ENCODE assay signal across 22 mouse cellular contexts in the genomic region with DNA sequence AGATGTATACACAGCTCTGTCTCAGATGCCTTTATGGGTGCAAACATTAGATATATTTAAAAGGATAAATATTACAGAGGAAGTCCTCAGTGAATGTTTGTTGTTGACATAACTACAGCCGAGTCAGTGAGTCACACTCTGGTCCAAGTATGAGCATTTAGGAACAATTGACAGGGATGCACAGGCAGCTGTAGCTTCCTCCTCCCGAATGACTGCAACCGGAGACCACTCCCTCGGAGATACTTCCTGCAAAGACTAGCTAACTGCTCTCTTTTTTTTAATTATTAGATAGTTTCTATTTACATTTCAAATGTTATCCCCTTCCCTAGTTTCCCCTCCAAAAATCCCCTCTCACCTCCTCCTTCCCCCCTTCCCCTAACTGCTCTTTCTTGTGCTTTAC. TPM values are rescaled to one million over a fixed set of nuclear protein-coding genes. Genes with fewer than 3 reads are reported as not detected.
DNase-seq lines count a peak whose midpoint lies in the region; ATAC-seq and TF ChIP-seq lines count a peak whose summit lies in the region.
"Had no signal": no experiment of that assay in that cellular context is flagged by ENCODE, and none has a peak within 500 bp of the region (broad histone marks: within the 10 kb centered on the region; RNA-seq: fewer than 3 reads in every experiment).

No protein-coding gene starts in this region.

- no peaks in the 10 kb centered on the region for H3K27me3 ChIP-seq in embryonic facial prominence, embryonic 14.5 days (replicated peaks; ENCODE audit: control insufficient read depth, insufficient read depth, low read length)
- no peaks in the 10 kb centered on the region for H3K27me3 ChIP-seq in embryonic facial prominence, embryonic 10.5 days (replicated peaks; ENCODE audit: low read depth, poor library complexity, severe bottlenecking)
- no peaks in the 10 kb centered on the region for H3K27me3 ChIP-seq in forebrain, postnatal 0 days (ENCODE audit: insufficient read depth, low read length)
- H3K27me3 ChIP-seq: embryonic facial prominence, embryonic 12.5 days; forebrain, embryonic 15.5 days; heart, embryonic 13.5 days; hindbrain, embryonic 15.5 days; lung, embryonic 15.5 days had no signal

- no peak for TF ChIP-seq POLR2A in lung, adult 2 months (IDR thresholded peaks at IDR 0.05; ENCODE audit: borderline replicate concordance, extremely low read depth, low read depth, low read length)

- no peaks in the 10 kb centered on the region for H3K36me3 ChIP-seq in embryonic facial prominence, embryonic 14.5 days (ENCODE audit: control insufficient read depth, insufficient read depth, low read length)
- H3K36me3 ChIP-seq in embryonic facial prominence, embryonic 10.5 days (replicated peaks) = no peaks in the 10 kb centered on the region
- H3K36me3 ChIP-seq in forebrain, postnatal 0 days (ENCODE audit: insufficient read depth) = no peaks in the 10 kb centered on the region
- H3K36me3 ChIP-seq: embryonic facial prominence, embryonic 12.5 days; forebrain, embryonic 15.5 days; G1E; heart, embryonic 13.5 days; hindbrain, embryonic 15.5 days; lung, embryonic 15.5 days had no signal

- no peak overlapping the region for H3K9ac ChIP-seq in embryonic facial prominence, embryonic 14.5 days (ENCODE audit: low read depth, low read length)
- no peak overlapping the region for H3K9ac ChIP-seq in forebrain, postnatal 0 days
- H3K9ac ChIP-seq: embryonic facial prominence, embryonic 12.5 days; forebrain, embryonic 15.5 days; heart, embryonic 13.5 days; hindbrain, embryonic 15.5 days; lung, embryonic 15.5 days had no signal

- H3K4me2 ChIP-seq in embryonic facial prominence, embryonic 14.5 days (ENCODE audit: low read depth, low read length) = no peak overlapping the region
- no peak overlapping the region for H3K4me2 ChIP-seq in forebrain, postnatal 0 days (ENCODE audit: low read depth)
- H3K4me2 ChIP-seq: embryonic facial prominence, embryonic 12.5 days; forebrain, embryonic 15.5 days; heart, embryonic 13.5 days; hindbrain, embryonic 15.5 days; lung, embryonic 15.5 days; midbrain, embryonic 11.5 days had no signal

- peak; percentile 21 for DNase-seq in embryonic facial prominence, embryonic 14.5 days (ENCODE audit: low spot score)
- DNase-seq in embryonic facial prominence, embryonic 10.5 days (ENCODE audit: low spot score) = no peak
- DNase-seq in lung, adult 18-20 months = peak; percentile 21 to 35
- DNase-seq in lung, adult 2 months = no peak
- DNase-seq in lung, postnatal 25 days (ENCODE audit: low spot score) = peak; percentile 39
- DNase-seq in urinary bladder, postnatal 4 days (ENCODE audit: low spot score in 2 of 2) = no peak
- no peak for DNase-seq in forebrain, postnatal 0 days
- no peak for DNase-seq in cerebellum, adult 9-11 months
- DNase-seq: cerebellum, adult 2 months had no signal

- no peak overlapping the region for H3K27ac ChIP-seq in embryonic facial prominence, embryonic 14.5 days (replicated peaks; ENCODE audit: low read depth, low read length)
- H3K27ac ChIP-seq in embryonic facial prominence, embryonic 10.5 days (replicated peaks) = no peak overlapping the region
- no peak overlapping the region for H3K27ac ChIP-seq in forebrain, postnatal 0 days (ENCODE audit: low read depth, low read length)
- H3K27ac ChIP-seq: embryonic facial prominence, embryonic 12.5 days; forebrain, embryonic 15.5 days; heart, embryonic 13.5 days; hindbrain, embryonic 15.5 days; lung, embryonic 15.5 days had no signal

- H3K4me3 ChIP-seq in embryonic facial prominence, embryonic 14.5 days (ENCODE audit: low read depth, low read length) = no peak overlapping the region
- no peak overlapping the region for H3K4me3 ChIP-seq in embryonic facial prominence, embryonic 10.5 days
- H3K4me3 ChIP-seq in lung, adult 2 months (replicated peaks; ENCODE audit: extremely low read depth, low read depth, low read length) = no peak overlapping the region
- no peak overlapping the region for H3K4me3 ChIP-seq in forebrain, postnatal 0 days (ENCODE audit: low read depth, low read length)
- H3K4me3 ChIP-seq: embryonic facial prominence, embryonic 12.5 days; forebrain, embryonic 15.5 days; heart, embryonic 13.5 days; hindbrain, embryonic 15.5 days; lung, embryonic 15.5 days had no signal

- H3K4me1 ChIP-seq in embryonic facial prominence, embryonic 14.5 days (ENCODE audit: control insufficient read depth, insufficient read depth, low read length) = no peaks in the 10 kb centered on the region
- no peaks in the 10 kb centered on the region for H3K4me1 ChIP-seq in embryonic facial prominence, embryonic 10.5 days
- H3K4me1 ChIP-seq in lung, adult 2 months (ENCODE audit: control insufficient read depth, insufficient read depth, low read length) = no peaks in the 10 kb centered on the region; the same call in 1 of the 2 replicates
- H3K4me1 ChIP-seq in forebrain, postnatal 0 days (ENCODE audit: insufficient read depth) = no peaks in the 10 kb centered on the region
- H3K4me1 ChIP-seq: embryonic facial prominence, embryonic 12.5 days; forebrain, embryonic 15.5 days; heart, embryonic 13.5 days; hindbrain, embryonic 15.5 days; lung, embryonic 15.5 days had no signal

- H3K9me3 ChIP-seq in embryonic facial prominence, embryonic 14.5 days (ENCODE audit: control insufficient read depth, low read length) = peaks cover 4% of the 10 kb centered on the region; the same call in 1 of the 2 replicates
- H3K9me3 ChIP-seq in embryonic facial prominence, embryonic 10.5 days = peaks cover 4% of the 10 kb centered on the region
- H3K9me3 ChIP-seq in forebrain, postnatal 0 days (ENCODE audit: low read length) = no peaks in the 10 kb centered on the region
- H3K9me3 ChIP-seq: embryonic facial prominence, embryonic 12.5 days; forebrain, embryonic 15.5 days; G1E; hindbrain, embryonic 15.5 days had no signal

- no peak for TF ChIP-seq CTCF in lung, adult 2 months (IDR thresholded peaks at IDR 0.05; ENCODE audit: insufficient read depth, low read length)
- TF ChIP-seq CTCF in forebrain, postnatal 0 days (IDR thresholded peaks at IDR 0.05; ENCODE audit: low read depth) = no peak

- WGBS in embryonic facial prominence, embryonic 14.5 days = 73% methylated on average over 4 of the region's 4 CpGs
- WGBS in embryonic facial prominence, embryonic 10.5 days = 80% methylated on average over 4 of the region's 4 CpGs
- WGBS in lung, adult 2 months = 32% methylated on average over 4 of the region's 4 CpGs
- WGBS in forebrain, postnatal 0 days = 83% methylated on average over 4 of the region's 4 CpGs

- ATAC-seq in embryonic facial prominence, embryonic 14.5 days (ENCODE audit: low read depth) = no peak
- ATAC-seq in forebrain, postnatal 0 days = no peak
- ATAC-seq: forebrain, embryonic 15.5 days; intestine, embryonic 16.5 days had no signal

RNA-seq across cellular contexts. Expression of gene Spink2, which starts 18.0 kb away (rescaled TPM):
- 3.9 and 4.7 TPM in 2 replicates for polyA plus RNA-seq in embryonic facial prominence, embryonic 14.5 days (2014; fragmentation: Nextera tagmentation; extraction: Ambion mirVana)
- polyA plus RNA-seq in embryonic facial prominence, embryonic 10.5 days (2016; fragmentation: Nextera tagmentation; extraction: Ambion mirVana) = 1.5 and 1.8 TPM in 2 replicates
- 2.4 and 3.5 TPM in 2 replicates for polyA plus RNA-seq in lung, adult 2 months (2012; rRNA removed)
- total RNA-seq in forebrain, postnatal 0 days (2014; rRNA removed) = not detected in 2 replicates
- polyA plus RNA-seq in forebrain, postnatal 0 days (2015; fragmentation: Nextera tagmentation; extraction: Ambion mirVana) = 0.88 and 2.0 TPM in 2 replicates
- total RNA-seq: G1E; layer of hippocampus, adult 8-10 months; left cerebral cortex, adult 18-20 months; left cerebral cortex, postnatal 4 days had no signal
- polyA plus RNA-seq: adrenal gland, adult 2 months; cerebellum, adult 2 months; cortical plate, adult 2 months; G1E had no signal

Comparison
In these comparisons a context has a peak if more than half of its experiments do, and no peak if none do; other contexts are left out.
1. DNase-seq: peak in embryonic facial prominence, embryonic 14.5 days (single experiment), lung, adult 18-20 months (2 of 2) and lung, postnatal 25 days (single experiment); none in embryonic facial prominence, embryonic 10.5 days (single experiment), lung, adult 2 months (single experiment), urinary bladder, postnatal 4 days (0 of 2), forebrain, postnatal 0 days (single experiment) and cerebellum, adult 9-11 months (single experiment).